Mouse (Mus musculus) kidney, adult 2 months (tissue): ENCODE results near the gene Tmem131. TPM values are rescaled to one million over a fixed set of nuclear protein-coding genes. Genes with fewer than 3 reads are reported as not detected.

ENCODE experiments used
- DNase-seq: peaks from one replicate; pipeline ENCODE4 v3.0.0; 2021
- H3K27ac ChIP-seq: fragments of 200-500 bp; 2 replicates; pipeline ENCODE4 v1.5.1; 2012; ENCODE audit warnings: low read depth, low read length, control low read depth, inconsistent platforms; ENCODE audit not compliant: insufficient read depth
- H3K27me3 ChIP-seq: fragments of 200-500 bp; replicated peaks from 2 replicates; pipeline ENCODE4 v1.6.1; 2012; ENCODE audit warnings: mild to moderate bottlenecking, moderate library complexity, low read length, inconsistent platforms; ENCODE audit not compliant: control insufficient read depth, insufficient read depth
- H3K36me3 ChIP-seq: fragments of 200-500 bp; 2 replicates; pipeline ENCODE4 v1.6.1; 2012; ENCODE audit warnings: mild to moderate bottlenecking, moderate library complexity, low read length, inconsistent platforms; ENCODE audit not compliant: control insufficient read depth, insufficient read depth
- H3K4me1 ChIP-seq: fragments of 200-500 bp; 2 replicates; pipeline ENCODE4 v1.6.1; 2011; ENCODE audit warnings: low read length; ENCODE audit not compliant: control insufficient read depth, insufficient read depth
- H3K4me3 ChIP-seq: fragments of 200-500 bp; 2 replicates; pipeline ENCODE4 v1.5.1; 2011; ENCODE audit warnings: mild to moderate bottlenecking, low read depth, low read length, control low read depth; ENCODE audit not compliant: insufficient read depth
- CTCF ChIP-seq: fragments of 200-500 bp; conservative IDR thresholded peaks from 2 replicates; pipeline ENCODE4 v1.5.1; 2011; ENCODE audit warnings: low read depth, mild to moderate bottlenecking, control low read depth, low read length, moderate library complexity, mixed read lengths; ENCODE audit not compliant: insufficient read depth, insufficient read length
- POLR2A ChIP-seq: fragments of 200-500 bp; IDR thresholded peaks from one replicate; pipeline ENCODE4 v1.6.1; 2011; ENCODE audit warnings: low read depth, low read length, control low read depth
- WGBS: fragments of 180-500 bp; shearing (Covaris S2); methylation state at CpG from one replicate; pipeline ENCODE4 v1.1.7; 2018; 5-methylcytosine and 5-hydroxymethylcytosine counted together
- polyA plus RNA-seq: library from polyadenylated mRNA; depleted of rRNA; stranded (reverse); fragments of >200 nt; gene quantifications from 2 replicates; pipeline ENCODE4 v1.2.3, GENCODE M21; 2012

Tmem131 gene
- polyA plus RNA-seq, 1 experiment = 18.9 TPM

GRCm38 (mm10) chr1:36924853-36925252, 18.6 kb downstream of the Tmem131 start:
- TF ChIP-seq POLR2A (no peak), CTCF (no peak)
- Histone ChIP-seq H3K36me3 (no peaks in the 10 kb centered on the region), H3K27ac (no peak overlapping the region), H3K4me1 (peaks cover 31% of the 10 kb centered on the region), H3K27me3 (no peaks in the 10 kb centered on the region), H3K4me3 (no peak overlapping the region)
- WGBS = 81% methylated on average over 2 of the region's 2 CpGs
- no peak for DNase-seq

GRCm38 (mm10) chr1:36923911-36924310, 19.6 kb downstream of the Tmem131 start:
- Histone ChIP-seq H3K4me3 (no peak overlapping the region), H3K27me3 (no peaks in the 10 kb centered on the region), H3K4me1 (peaks cover 34% of the 10 kb centered on the region), H3K36me3 (no peaks in the 10 kb centered on the region), H3K27ac (no peak overlapping the region)
- DNase-seq = no peak
- no peak for TF ChIP-seq POLR2A
- TF ChIP-seq CTCF = no peak

- Histone ChIP-seq H3K27me3 (no peaks in the 10 kb centered on the region), H3K4me3 (no peak overlapping the region), H3K27ac (no peak overlapping the region), H3K36me3 (no peaks in the 10 kb centered on the region), H3K4me1 (peaks cover 34% of the 10 kb centered on the region)
- no peak for TF ChIP-seq POLR2A
- TF ChIP-seq CTCF = no peak
- WGBS = 97% methylated on average over 4 of the region's 4 CpGs
- DNase-seq = no peak
Observed at GRCm38 (mm10) chr1:36922623-36923421, 20.6 kb downstream of the Tmem131 start.

- DNase-seq = no peak
- Histone ChIP-seq H3K4me1 (peaks cover 40% of the 10 kb centered on the region), H3K27me3 (no peaks in the 10 kb centered on the region), H3K36me3 (no peaks in the 10 kb centered on the region), H3K27ac (peak overlapping the region; percentile 19; the same call in 1 of the 2 replicates), H3K4me3 (no peak overlapping the region)
- TF ChIP-seq POLR2A = no peak
- no peak for TF ChIP-seq CTCF
- WGBS = 32% methylated on average over 15 of the region's 15 CpGs
Observed at GRCm38 (mm10) chr1:36921614-36922393, 21.7 kb downstream of the Tmem131 start.

GRCm38 (mm10) chr1:36920726-36921125, 22.7 kb downstream of the Tmem131 start:
- TF ChIP-seq POLR2A (no peak), CTCF (no peak)
- peaks cover 40% of the 10 kb centered on the region for H3K4me1 ChIP-seq
- no peaks in the 10 kb centered on the region for H3K27me3 ChIP-seq
- H3K36me3 ChIP-seq = no peaks in the 10 kb centered on the region
- peak; percentile 83 for DNase-seq
- no peak overlapping the region for H3K4me3 ChIP-seq
- 6% methylated on average over 4 of the region's 4 CpGs for WGBS
- peak overlapping the region; percentile 7; the same call in 1 of the 2 replicates for H3K27ac ChIP-seq

- H3K27me3 ChIP-seq = no peaks in the 10 kb centered on the region
- peak; percentile 80 for DNase-seq
- WGBS = 22% methylated on average over 3 of the region's 3 CpGs
- H3K4me3 ChIP-seq = no peak overlapping the region
- H3K27ac ChIP-seq = peak overlapping the region; percentile 58; the same call in 1 of the 2 replicates
- peaks cover 40% of the 10 kb centered on the region for H3K4me1 ChIP-seq
- TF ChIP-seq POLR2A (no peak), CTCF (no peak)
- H3K36me3 ChIP-seq = no peaks in the 10 kb centered on the region
Observed at GRCm38 (mm10) chr1:36920154-36920716, 23.2 kb downstream of the Tmem131 start.

- DNase-seq = no peak
- peak overlapping the region; percentile 58; the same call in 1 of the 2 replicates for H3K27ac ChIP-seq
- H3K27me3 ChIP-seq = no peaks in the 10 kb centered on the region
- no peak overlapping the region for H3K4me3 ChIP-seq
- no peak for TF ChIP-seq CTCF
- TF ChIP-seq POLR2A = no peak
- 39% methylated on average over 1 of the region's 1 CpGs for WGBS
- no peaks in the 10 kb centered on the region for H3K36me3 ChIP-seq
- peaks cover 40% of the 10 kb centered on the region for H3K4me1 ChIP-seq
Observed at GRCm38 (mm10) chr1:36919728-36920127, 23.7 kb downstream of the Tmem131 start.
